Mouse (Mus musculus): ENCODE data around the gene Sag. TPM values are rescaled to one million over a fixed set of nuclear protein-coding genes. Genes with fewer than 3 reads are reported as not detected.
A peak's percentile ranks its signal among the peaks of the same experiment; 100 is the strongest.

The Sag gene
- polyA plus RNA-seq, 1 experiment from 2014 or later: 0.92 TPM

GRCm38 (mm10) chr1:87785703-87786102 is 17.8 kb upstream of the Sag start:
- Histone ChIP-seq H3K36me3 (peaks cover 90% of the 10 kb centered on the region), H3K27ac (no peak overlapping the region), H3K27me3 (no peaks in the 10 kb centered on the region), H3K4me3 (replicated peaks) (no peak overlapping the region), H3K9ac (no peak overlapping the region), H3K4me1 (replicated peaks) (no peaks in the 10 kb centered on the region), H3K4me2 (no peak overlapping the region), H3K9me3 (replicated peaks) (no peaks in the 10 kb centered on the region)
- no peak for DNase-seq
- no peak for ATAC-seq (ENCODE audit: low read depth)
- 80% methylated on average over 8 of the region's 8 CpGs for WGBS (ENCODE audit: insufficient replicate concordance)

- ATAC-seq (ENCODE audit: low read depth) (no peak), DNase-seq (no peak)
- Histone ChIP-seq H3K4me3 (replicated peaks) (no peak overlapping the region), H3K9ac (no peak overlapping the region), H3K4me1 (replicated peaks) (no peaks in the 10 kb centered on the region), H3K9me3 (replicated peaks) (no peaks in the 10 kb centered on the region), H3K36me3 (peaks cover 90% of the 10 kb centered on the region), H3K27me3 (no peaks in the 10 kb centered on the region), H3K4me2 (no peak overlapping the region), H3K27ac (no peak overlapping the region)
- 86% methylated on average over 7 of the region's 7 CpGs for WGBS (ENCODE audit: insufficient replicate concordance)
Measured at GRCm38 (mm10) chr1:87786251-87786650, 17.2 kb upstream of the Sag start.

GRCm38 (mm10) chr1:87789665-87790064 is 13.8 kb upstream of the Sag start:
- WGBS (ENCODE audit: insufficient replicate concordance): 91% methylated on average over 8 of the region's 8 CpGs
- H3K4me1 ChIP-seq (replicated peaks): no peaks in the 10 kb centered on the region
- ATAC-seq (ENCODE audit: low read depth) (no peak), DNase-seq (no peak)
- H3K27ac ChIP-seq: no peak overlapping the region
- H3K9me3 ChIP-seq (replicated peaks): no peaks in the 10 kb centered on the region
- H3K4me2 ChIP-seq: no peak overlapping the region
- H3K4me3 ChIP-seq (replicated peaks): no peak overlapping the region
- peaks cover 91% of the 10 kb centered on the region for H3K36me3 ChIP-seq
- H3K27me3 ChIP-seq: no peaks in the 10 kb centered on the region
- H3K9ac ChIP-seq: no peak overlapping the region

- DNase-seq (no peak), ATAC-seq (ENCODE audit: low read depth) (no peak)
- no peaks in the 10 kb centered on the region for H3K27me3 ChIP-seq
- no peak overlapping the region for H3K4me3 ChIP-seq (replicated peaks)
- peaks cover 71% of the 10 kb centered on the region for H3K36me3 ChIP-seq
- H3K4me1 ChIP-seq (replicated peaks): no peaks in the 10 kb centered on the region
- H3K27ac ChIP-seq: no peak overlapping the region
- WGBS (ENCODE audit: insufficient replicate concordance): 81% methylated on average over 4 of the region's 4 CpGs
- no peaks in the 10 kb centered on the region for H3K9me3 ChIP-seq (replicated peaks)
- no peak overlapping the region for H3K9ac ChIP-seq
- no peak overlapping the region for H3K4me2 ChIP-seq
Measured at GRCm38 (mm10) chr1:87792438-87793137, 10.9 kb upstream of the Sag start.

GRCm38 (mm10) chr1:87793138-87793449 is 10.4 kb upstream of the Sag start:
- Histone ChIP-seq H3K4me2 (no peak overlapping the region), H3K4me1 (replicated peaks) (no peaks in the 10 kb centered on the region), H3K36me3 (peaks cover 66% of the 10 kb centered on the region), H3K27ac (no peak overlapping the region), H3K4me3 (replicated peaks) (no peak overlapping the region), H3K9ac (no peak overlapping the region), H3K9me3 (replicated peaks) (no peaks in the 10 kb centered on the region), H3K27me3 (no peaks in the 10 kb centered on the region)
- 91% methylated on average over 6 of the region's 6 CpGs for WGBS (ENCODE audit: insufficient replicate concordance)
- no peak for DNase-seq
- no peak for ATAC-seq (ENCODE audit: low read depth)

- Histone ChIP-seq H3K4me1 (replicated peaks) (no peaks in the 10 kb centered on the region), H3K27me3 (no peaks in the 10 kb centered on the region), H3K4me3 (replicated peaks) (no peak overlapping the region), H3K27ac (no peak overlapping the region), H3K9me3 (replicated peaks) (no peaks in the 10 kb centered on the region), H3K9ac (no peak overlapping the region), H3K36me3 (peaks cover 27% of the 10 kb centered on the region), H3K4me2 (no peak overlapping the region)
- WGBS (ENCODE audit: insufficient replicate concordance): 79% methylated on average over 1 of the region's 1 CpGs
- no peak for DNase-seq
- ATAC-seq (ENCODE audit: low read depth): no peak
Measured at GRCm38 (mm10) chr1:87797702-87798101, 5.8 kb upstream of the Sag start.

GRCm38 (mm10) chr1:87798306-87798705 is 5.2 kb upstream of the Sag start:
- H3K9me3 ChIP-seq (replicated peaks): no peaks in the 10 kb centered on the region

GRCm38 (mm10) chr1:87807751-87808150 is 4.3 kb downstream of the Sag start:
- 35% methylated on average over 1 of the region's 1 CpGs for WGBS (ENCODE audit: insufficient replicate concordance)
- H3K4me1 ChIP-seq (replicated peaks): peaks cover 26% of the 10 kb centered on the region
- DNase-seq: no peak
- peak; percentile 63 for ATAC-seq (ENCODE audit: low read depth)
- no peaks in the 10 kb centered on the region for H3K36me3 ChIP-seq
- H3K9me3 ChIP-seq (replicated peaks): no peaks in the 10 kb centered on the region
- H3K9ac ChIP-seq: no peak overlapping the region
- no peak overlapping the region for H3K27ac ChIP-seq
- H3K27me3 ChIP-seq: no peaks in the 10 kb centered on the region
- no peak overlapping the region for H3K4me2 ChIP-seq
- no peak overlapping the region for H3K4me3 ChIP-seq (replicated peaks)

More at GRCm38 (mm10) chr1:87798306-87798705, 5.2 kb upstream of the Sag start:
- Histone ChIP-seq H3K36me3 (peaks cover 21% of the 10 kb centered on the region), H3K4me1 (replicated peaks) (no peaks in the 10 kb centered on the region), H3K4me2 (no peak overlapping the region), H3K27me3 (no peaks in the 10 kb centered on the region), H3K27ac (no peak overlapping the region), H3K4me3 (replicated peaks) (no peak overlapping the region), H3K9ac (no peak overlapping the region)
- DNase-seq (no peak), ATAC-seq (ENCODE audit: low read depth) (no peak)
- 68% methylated on average over 2 of the region's 2 CpGs for WGBS (ENCODE audit: insufficient replicate concordance)

GRCm38 (mm10) chr1:87811391-87811790 is 7.9 kb downstream of the Sag start:
- H3K9me3 ChIP-seq (replicated peaks): no peaks in the 10 kb centered on the region
- ATAC-seq (ENCODE audit: low read depth): no peak
- no peak overlapping the region for H3K9ac ChIP-seq
- H3K4me1 ChIP-seq (replicated peaks): peaks cover 16% of the 10 kb centered on the region
- H3K4me3 ChIP-seq (replicated peaks): no peak overlapping the region
- no peak overlapping the region for H3K27ac ChIP-seq
- DNase-seq: no peak
- H3K27me3 ChIP-seq: no peaks in the 10 kb centered on the region
- no peak overlapping the region for H3K4me2 ChIP-seq
- H3K36me3 ChIP-seq: no peaks in the 10 kb centered on the region
- 66% methylated on average over 7 of the region's 7 CpGs for WGBS (ENCODE audit: insufficient replicate concordance)

GRCm38 (mm10) chr1:87812061-87812460 is 8.6 kb downstream of the Sag start:
- ATAC-seq (ENCODE audit: low read depth): no peak
- H3K9me3 ChIP-seq (replicated peaks): no peaks in the 10 kb centered on the region
- WGBS (ENCODE audit: insufficient replicate concordance): 76% methylated on average over 10 of the region's 10 CpGs
- no peak overlapping the region for H3K4me2 ChIP-seq
- no peak overlapping the region for H3K27ac ChIP-seq
- H3K4me1 ChIP-seq (replicated peaks): peaks cover 10% of the 10 kb centered on the region
- no peaks in the 10 kb centered on the region for H3K27me3 ChIP-seq
- H3K4me3 ChIP-seq (replicated peaks): no peak overlapping the region
- H3K36me3 ChIP-seq: no peaks in the 10 kb centered on the region
- DNase-seq: no peak
- H3K9ac ChIP-seq: no peak overlapping the region

GRCm38 (mm10) chr1:87813155-87813554 is 9.7 kb downstream of the Sag start:
- ATAC-seq (ENCODE audit: low read depth): no peak
- no peak for DNase-seq
- Histone ChIP-seq H3K9ac (no peak overlapping the region), H3K4me1 (replicated peaks) (no peaks in the 10 kb centered on the region), H3K27me3 (no peaks in the 10 kb centered on the region), H3K9me3 (replicated peaks) (no peaks in the 10 kb centered on the region), H3K27ac (no peak overlapping the region), H3K36me3 (no peaks in the 10 kb centered on the region), H3K4me3 (replicated peaks) (no peak overlapping the region), H3K4me2 (no peak overlapping the region)
- 75% methylated on average over 6 of the region's 6 CpGs for WGBS (ENCODE audit: insufficient replicate concordance)

GRCm38 (mm10) chr1:87813681-87814080 is 10.2 kb downstream of the Sag start:
- 55% methylated on average over 7 of the region's 7 CpGs for WGBS (ENCODE audit: insufficient replicate concordance)
- no peaks in the 10 kb centered on the region for H3K9me3 ChIP-seq (replicated peaks)
- no peaks in the 10 kb centered on the region for H3K36me3 ChIP-seq
- no peak overlapping the region for H3K27ac ChIP-seq
- DNase-seq (no peak), ATAC-seq (ENCODE audit: low read depth) (no peak)
- no peaks in the 10 kb centered on the region for H3K4me1 ChIP-seq (replicated peaks)
- no peak overlapping the region for H3K4me2 ChIP-seq
- no peak overlapping the region for H3K9ac ChIP-seq
- no peak overlapping the region for H3K4me3 ChIP-seq (replicated peaks)
- no peaks in the 10 kb centered on the region for H3K27me3 ChIP-seq
